Mouse (Mus musculus): ENCODE measurements around the gene Zfp771. TPM values are rescaled to one million over a fixed set of nuclear protein-coding genes. Genes with fewer than 3 reads are reported as not detected.

Gene Zfp771
- polyA plus RNA-seq (2012; fragmentation: generic; extraction: Trizol), result 10 to 100 TPM; 53.6 to 86.7 TPM

GRCm38 (mm10) chr7:127243870-127244657 is at the start of gene Zfp771:
TSS of gene Zfp771 (plus strand) at chr7:127244274.

GRCm38 (mm10) chr7:127195544-127196295 is 48.4 kb upstream of the Zfp771 start, which contains the start of gene Cd2bp2:
TSS of gene Cd2bp2 (minus strand) at chr7:127196050.

GRCm38 (mm10) chr7:127208295-127208552 is 35.9 kb upstream of the Zfp771 start, which contains the start of gene Tbc1d10b:
TSS of gene Tbc1d10b (minus strand) at chr7:127208468.

GRCm38 (mm10) chr7:127208553-127209438 is 35.3 kb upstream of the Zfp771 start, which contains the start of gene Mylpf:
TSS of gene Mylpf (plus strand) at chr7:127208890.

GRCm38 (mm10) chr7:127232622-127233367 is 11.3 kb upstream of the Zfp771 start, which contains the start of the genes Zfp553 and Sept1:
TSS of gene Zfp553 (plus strand) at chr7:127233061.
TSS of gene Sept1 (minus strand) at chr7:127233130.

GRCm38 (mm10) chr7:127260309-127261111 is 16.4 kb downstream of the Zfp771 start, which contains the start of gene Dctpp1:
TSS of gene Dctpp1 (minus strand) at chr7:127260709.

GRCm38 (mm10) chr7:127273925-127274789 is 30.1 kb downstream of the Zfp771 start, which contains the start of gene Sephs2:
TSS of gene Sephs2 (minus strand) at chr7:127274055.

GRCm38 (mm10) chr7:127296098-127296497 is 52.0 kb downstream of the Zfp771 start, which contains the start of gene Itgal:
TSS of gene Itgal (plus strand) at chr7:127296260.

Other genes starting within 250 kb of the Zfp771 start
- gene Mvp, start 229.7 kb upstream of the Zfp771 start, polyA plus RNA-seq (2012; fragmentation: generic; extraction: Trizol), result 10 to 100 TPM; 49.1 to 81.7 TPM
- gene Pagr1b, start 227.8 kb upstream of the Zfp771 start, polyA plus RNA-seq (2012; fragmentation: generic; extraction: Trizol), result under 1 TPM in 1 of 2 experiments, not detected in 1; 0.55 TPM
- gene Pagr1a, start 226.9 kb upstream of the Zfp771 start, polyA plus RNA-seq (2012; fragmentation: generic; extraction: Trizol), result 10 to 100 TPM; 14.8 to 18.0 TPM
- gene Gm42742, start 223.2 kb upstream of the Zfp771 start, polyA plus RNA-seq (2012; fragmentation: generic; extraction: Trizol), result 10 to 100 TPM; 28.7 to 44.7 TPM
- under 1 TPM in 1 of 2 experiments, not detected in 1; 0.44 TPM for gene Prrt2, start 223.1 kb upstream of the Zfp771 start, polyA plus RNA-seq (2012; fragmentation: generic; extraction: Trizol)
- gene Maz, start 217.2 kb upstream of the Zfp771 start, polyA plus RNA-seq (2012; fragmentation: generic; extraction: Trizol), result 100 to 1,000 TPM; 130 to 150 TPM
- 10 to 100 TPM; 51.4 to 57.4 TPM for gene Kif22, start 201.8 kb upstream of the Zfp771 start, polyA plus RNA-seq (2012; fragmentation: generic; extraction: Trizol)
- gene Zg16, start 156.9 kb upstream of the Zfp771 start, polyA plus RNA-seq (2012; fragmentation: generic; extraction: Trizol), result not detected
- under 1 TPM; 0.08 to 0.25 TPM for gene AI467606, start 152.9 kb upstream of the Zfp771 start, polyA plus RNA-seq (2012; fragmentation: generic; extraction: Trizol)
- gene Qprt, start 122.0 kb upstream of the Zfp771 start, polyA plus RNA-seq (2012; fragmentation: generic; extraction: Trizol), result under 1 TPM in 1 of 2 experiments, not detected in 1; 0.11 TPM
- 1 to 10 TPM; 2.9 to 7.1 TPM for gene Spn, start 106.5 kb upstream of the Zfp771 start, polyA plus RNA-seq (2012; fragmentation: generic; extraction: Trizol)
- gene Cd2bp2, start 48.2 kb upstream of the Zfp771 start, polyA plus RNA-seq (2012; fragmentation: generic; extraction: Trizol), result 10 to 100 TPM; 39.6 to 40.3 TPM
- 10 to 100 TPM; 29.3 to 41.2 TPM for gene Tbc1d10b, start 35.8 kb upstream of the Zfp771 start, polyA plus RNA-seq (2012; fragmentation: generic; extraction: Trizol)
- 1 to 10 TPM in 1 of 2 experiments, under 1 TPM in 1; 0.81 to 2.0 TPM for gene Mylpf, start 35.4 kb upstream of the Zfp771 start, polyA plus RNA-seq (2012; fragmentation: generic; extraction: Trizol)
- 10 to 100 TPM; 10.4 to 16.5 TPM for gene Zfp553, start 11.2 kb upstream of the Zfp771 start, polyA plus RNA-seq (2012; fragmentation: generic; extraction: Trizol)
- 1 to 10 TPM; 2.3 to 7.7 TPM for gene Sept1, start 11.1 kb upstream of the Zfp771 start, polyA plus RNA-seq (2012; fragmentation: generic; extraction: Trizol)
- gene Dctpp1, start 16.4 kb downstream of the Zfp771 start, polyA plus RNA-seq (2012; fragmentation: generic; extraction: Trizol), result 100 to 1,000 TPM in 1 of 2 experiments, 10 to 100 TPM in 1; 89.3 to 405 TPM
- gene Sephs2, start 29.8 kb downstream of the Zfp771 start, polyA plus RNA-seq (2012; fragmentation: generic; extraction: Trizol), result 10 to 100 TPM; 11.8 to 13.4 TPM
- under 1 TPM in 1 of 2 experiments, not detected in 1; 0.18 TPM for gene Itgal, start 52.0 kb downstream of the Zfp771 start, polyA plus RNA-seq (2012; fragmentation: generic; extraction: Trizol)
- 10 to 100 TPM; 12.4 to 21.7 TPM for gene Zfp768, start 101.3 kb downstream of the Zfp771 start, polyA plus RNA-seq (2012; fragmentation: generic; extraction: Trizol)
- 1 to 10 TPM; 1.9 to 6.1 TPM for gene Zfp747, start 131.8 kb downstream of the Zfp771 start, polyA plus RNA-seq (2012; fragmentation: generic; extraction: Trizol)
- gene 9130019O22Rik, start 142.9 kb downstream of the Zfp771 start, polyA plus RNA-seq (2012; fragmentation: generic; extraction: Trizol), result under 1 TPM; 0.05 to 0.08 TPM
- 1 to 10 TPM; 3.0 to 5.2 TPM for gene E430018J23Rik, start 149.4 kb downstream of the Zfp771 start, polyA plus RNA-seq (2012; fragmentation: generic; extraction: Trizol)
- under 1 TPM; 0.02 to 0.19 TPM for gene Zfp764, start 162.5 kb downstream of the Zfp771 start, polyA plus RNA-seq (2012; fragmentation: generic; extraction: Trizol)
- 10 to 100 TPM; 11.3 to 25.7 TPM for gene Zfp688, start 177.8 kb downstream of the Zfp771 start, polyA plus RNA-seq (2012; fragmentation: generic; extraction: Trizol)
- gene Zfp689, start 204.9 kb downstream of the Zfp771 start, polyA plus RNA-seq (2012; fragmentation: generic; extraction: Trizol), result 1 to 10 TPM; 2.5 to 3.3 TPM
- gene Prr14, start 215.3 kb downstream of the Zfp771 start, polyA plus RNA-seq (2012; fragmentation: generic; extraction: Trizol), result 10 to 100 TPM; 23.4 to 40.6 TPM
- 10 to 100 TPM; 11.9 to 36.7 TPM for gene Fbrs, start 234.9 kb downstream of the Zfp771 start, polyA plus RNA-seq (2012; fragmentation: generic; extraction: Trizol)